28 mouse cellular contexts compared by ENCODE assay signal in genomic region chr14:47229796-47230376, GRCm38 (mm10). TPM values are rescaled to one million over a fixed set of nuclear protein-coding genes. Genes with fewer than 3 reads are reported as not detected.
DNase-seq lines count a peak whose midpoint lies in the region; ATAC-seq and TF ChIP-seq lines count a peak whose summit lies in the region.
"Had no signal": no experiment of that assay in that cellular context is flagged by ENCODE, and none has a peak within 500 bp of the region (broad histone marks: within the 10 kb centered on the region; RNA-seq: fewer than 3 reads in every experiment).

No protein-coding gene starts in this region.

- peaks cover 8 to 19% of the 10 kb centered on the region in 2 experiments for H3K4me1 ChIP-seq in heart, embryonic 14.5 days (ENCODE audit: control insufficient read depth in 2 of 2, insufficient read depth in 2 of 2, low read length in 2 of 2)
- H3K4me1 ChIP-seq: intestine, embryonic 15.5 days; limb, embryonic 13.5 days; megakaryocyte, embryonic 14.5 days; midbrain, embryonic 13.5 days; neural tube, embryonic 15.5 days; stomach, embryonic 15.5 days had no signal

- DNase-seq in gastrocnemius, adult 2 months = no peak
- no peak for DNase-seq in gastrocnemius, postnatal 10 days
- no peak for DNase-seq in heart, postnatal 36 days
- peak; percentile 68 for DNase-seq in ZHBTc4 (ENCODE audit: low read depth, low spot score)
- DNase-seq: adrenal gland, adult 8-10 months; cerebellum, adult 2 months; cerebellum, postnatal 25 days; kidney, adult 2 months; kidney, postnatal 36 days; liver, postnatal 0 days; lung, postnatal 4 days; retina, postnatal 1 day; right cerebral cortex, postnatal 14 days had no signal

- no peak for ATAC-seq in heart, embryonic 14.5 days (ENCODE audit: insufficient number of reproducible peaks, insufficient read depth, low FRiP score, low read depth)
- no peak for ATAC-seq in monocyte, adult 5-6 weeks (replicated peaks; ENCODE audit: insufficient number of reproducible peaks, low FRiP score, low TSS enrichment, poor library complexity, severe bottlenecking)
- ATAC-seq: CD4-positive, CD25-positive, alpha-beta regulatory T cell, adult 4 months; forebrain, embryonic 14.5 days; hindbrain, postnatal 0 days; intestine, embryonic 15.5 days; liver, embryonic 12.5 days; liver, postnatal 0 days; midbrain, embryonic 13.5 days had no signal

- H3K27me3 ChIP-seq in heart, embryonic 14.5 days (ENCODE audit: control insufficient read depth, insufficient read depth, low read length) = no peaks in the 10 kb centered on the region
- no peaks in the 10 kb centered on the region for H3K27me3 ChIP-seq in C2C12 (ENCODE audit: control insufficient read depth, insufficient read depth, insufficient read length)
- H3K27me3 ChIP-seq: intestine, embryonic 15.5 days; limb, embryonic 13.5 days; megakaryocyte, embryonic 14.5 days; midbrain, embryonic 13.5 days; neural tube, embryonic 15.5 days; stomach, embryonic 15.5 days had no signal

- H3K27ac ChIP-seq in gastrocnemius, adult 2 months = peak overlapping the region; percentile 79
- H3K27ac ChIP-seq in heart, embryonic 14.5 days (replicated peaks in 1 of 2; ENCODE audit: control insufficient read depth in 1 of 2, insufficient read depth in 1 of 2, low read depth in 2 of 2, low read length in 2 of 2) = peak overlapping the region; percentile 72 to 77
- H3K27ac ChIP-seq: hindbrain, postnatal 0 days; intestine, embryonic 15.5 days; layer of hippocampus, adult 2 months; left cerebral cortex, adult 2 months; limb, embryonic 13.5 days; liver, embryonic 12.5 days; midbrain, embryonic 13.5 days; neural tube, embryonic 15.5 days; stomach, embryonic 15.5 days had no signal

- H3K4me3 ChIP-seq in gastrocnemius, adult 2 months = peak overlapping the region; percentile 54
- H3K4me3 ChIP-seq in heart, embryonic 14.5 days (ENCODE audit: control insufficient read depth in 1 of 2, insufficient read depth in 1 of 2, low read depth in 1 of 2, low read length in 2 of 2) = no peak overlapping the region
- no peak overlapping the region for H3K4me3 ChIP-seq in C2C12 (ENCODE audit: insufficient read depth, poor library complexity, severe bottlenecking)
- H3K4me3 ChIP-seq: intestine, embryonic 15.5 days; layer of hippocampus, adult 2 months; left cerebral cortex, adult 2 months; limb, embryonic 13.5 days; liver, embryonic 12.5 days; midbrain, embryonic 13.5 days; neural tube, embryonic 15.5 days; stomach, embryonic 15.5 days had no signal

- H3K9me3 ChIP-seq in heart, embryonic 14.5 days (ENCODE audit: control insufficient read depth, low read length) = no peaks in the 10 kb centered on the region
- H3K9me3 ChIP-seq: intestine, embryonic 15.5 days; liver, embryonic 12.5 days; midbrain, embryonic 13.5 days; neural tube, embryonic 15.5 days; stomach, embryonic 15.5 days had no signal

- intact Hi-C loops in gastrocnemius, adult 2 months (cut with DNase I) = loop anchor here (5.0 kb wide), 1 partner anchor 43 kb away; the partner anchor contains the start of gene Gch1
- intact Hi-C loops in heart, postnatal 36 days (cut with DNase I) = no loop called here

- H3ac ChIP-seq in C2C12 (ENCODE audit: control insufficient read depth, insufficient read length, low read depth) = no peak overlapping the region

- 34% methylated on average over 11 of the region's 11 CpGs for WGBS in heart, embryonic 14.5 days

- no peak overlapping the region for H3K9ac ChIP-seq in heart, embryonic 14.5 days (ENCODE audit: low read length)
- H3K9ac ChIP-seq: intestine, embryonic 15.5 days; limb, embryonic 13.5 days; liver, embryonic 12.5 days; liver, postnatal 0 days; midbrain, embryonic 13.5 days; neural tube, embryonic 15.5 days; stomach, embryonic 15.5 days had no signal

- H3K79me3 ChIP-seq in C2C12 (ENCODE audit: low read depth) = no peaks in the 10 kb centered on the region

- H3K79me2 ChIP-seq in C2C12 (ENCODE audit: control insufficient read depth, insufficient read depth) = no peaks in the 10 kb centered on the region

- no peak for TF ChIP-seq CTCF in gastrocnemius, adult 2 months (IDR thresholded peaks at IDR 0.05)
- no peak for TF ChIP-seq CTCF in C2C12 (IDR thresholded peaks at IDR 0.05; ENCODE audit: control insufficient read depth, insufficient read depth, insufficient read length)

- H3K36me3 ChIP-seq in heart, embryonic 14.5 days (ENCODE audit: control insufficient read depth, insufficient read depth, low read length) = no peaks in the 10 kb centered on the region
- no peaks in the 10 kb centered on the region for H3K36me3 ChIP-seq in C2C12 (ENCODE audit: control insufficient read depth, insufficient read depth)
- H3K36me3 ChIP-seq: intestine, embryonic 15.5 days; limb, embryonic 13.5 days; liver, embryonic 12.5 days; midbrain, embryonic 13.5 days; neural tube, embryonic 15.5 days; stomach, embryonic 15.5 days had no signal

- peak overlapping the region; percentile 20; the same call in 1 of the 2 replicates for H3K4me2 ChIP-seq in heart, embryonic 14.5 days (ENCODE audit: low read length)
- H3K4me2 ChIP-seq: intestine, embryonic 15.5 days; limb, embryonic 13.5 days; liver, embryonic 12.5 days; midbrain, embryonic 13.5 days; neural tube, embryonic 15.5 days; stomach, embryonic 15.5 days had no signal

TF ChIP-seq in C2C12, 6 proteins besides CTCF, POLR2A, EP300 and RAD21:
- TF ChIP-seq MYOD1 (IDR thresholded peaks at IDR 0.05; ENCODE audit: control insufficient read depth, insufficient read length, low read depth) (peak; percentile 66), CEBPB (IDR thresholded peaks at IDR 0.05; ENCODE audit: low read depth) (no peak), FOSL1 (IDR thresholded peaks at IDR 0.05; ENCODE audit: insufficient read depth, low read length, poor library complexity, severe bottlenecking) (no peak), USF1 (IDR thresholded peaks at IDR 0.05; ENCODE audit: low read depth) (no peak), MAX (IDR thresholded peaks at IDR 0.05) (no peak), MYOG (IDR thresholded peaks at IDR 0.05; ENCODE audit: control insufficient read depth, extremely low read depth, insufficient read length) (no peak)

RNA-seq across cellular contexts. Expression of gene Gch1, which starts 40.7 kb away (rescaled TPM):
- 1 to 10 TPM; 2.3 to 3.0 TPM for total RNA-seq in gastrocnemius, adult 2 months (2021)
- total RNA-seq in gastrocnemius, postnatal 10 days (2021) = 1 to 10 TPM; 1.6 to 1.9 TPM
- 5.7 and 6.6 TPM in 2 replicates for polyA plus RNA-seq in heart, embryonic 14.5 days (2014; fragmentation: Nextera tagmentation; extraction: Ambion mirVana)
- 1 to 10 TPM; 5.4 to 5.9 TPM for total RNA-seq in heart, postnatal 36 days (2021)
- polyA plus RNA-seq in C2C12 (2012; fragmentation: generic; extraction: Trizol) = 9.6 TPM
- total RNA-seq in monocyte, adult 5-6 weeks (2017) = 19.6 to 32.1 TPM (median 28.6 TPM) in 3 replicates

RNA-seq across cellular contexts. Expression of gene Wdhd1, which starts 46.8 kb away (rescaled TPM):
- total RNA-seq in gastrocnemius, adult 2 months (2021) = 1 to 10 TPM in 1 of 2 experiments, under 1 TPM in 1; 0.31 to 1.6 TPM
- 1 to 10 TPM; 3.4 to 5.9 TPM for total RNA-seq in gastrocnemius, postnatal 10 days (2021)
- 13.5 and 15.2 TPM in 2 replicates for polyA plus RNA-seq in heart, embryonic 14.5 days (2014; fragmentation: Nextera tagmentation; extraction: Ambion mirVana)
- total RNA-seq in heart, postnatal 36 days (2021) = 1 to 10 TPM in 1 of 2 experiments, under 1 TPM in 1; 1.00 to 1.0 TPM
- polyA plus RNA-seq in C2C12 (2012; fragmentation: generic; extraction: Trizol) = 12.4 TPM
- 12.2 to 20.8 TPM (median 15.2 TPM) in 3 replicates for total RNA-seq in monocyte, adult 5-6 weeks (2017)

RNA-seq across cellular contexts. Expression of gene Socs4, which starts 46.8 kb away (rescaled TPM):
- 10 to 100 TPM in 1 of 2 experiments, 1 to 10 TPM in 1; 6.3 to 11.3 TPM for total RNA-seq in gastrocnemius, adult 2 months (2021)
- total RNA-seq in gastrocnemius, postnatal 10 days (2021) = 10 to 100 TPM in 1 of 2 experiments, 1 to 10 TPM in 1; 8.7 to 10.8 TPM
- polyA plus RNA-seq in heart, embryonic 14.5 days (2014; fragmentation: Nextera tagmentation; extraction: Ambion mirVana) = 2.9 and 3.4 TPM in 2 replicates
- total RNA-seq in heart, postnatal 36 days (2021) = 10 to 100 TPM; 13.9 to 14.3 TPM
- 3.0 TPM for polyA plus RNA-seq in C2C12 (2012; fragmentation: generic; extraction: Trizol)
- total RNA-seq in monocyte, adult 5-6 weeks (2017) = 16.2 to 46.3 TPM (median 33.6 TPM) in 3 replicates
